Mouse (Mus musculus): ENCODE results near the gene Lrrc75a.

The Lrrc75a gene

DNA sequence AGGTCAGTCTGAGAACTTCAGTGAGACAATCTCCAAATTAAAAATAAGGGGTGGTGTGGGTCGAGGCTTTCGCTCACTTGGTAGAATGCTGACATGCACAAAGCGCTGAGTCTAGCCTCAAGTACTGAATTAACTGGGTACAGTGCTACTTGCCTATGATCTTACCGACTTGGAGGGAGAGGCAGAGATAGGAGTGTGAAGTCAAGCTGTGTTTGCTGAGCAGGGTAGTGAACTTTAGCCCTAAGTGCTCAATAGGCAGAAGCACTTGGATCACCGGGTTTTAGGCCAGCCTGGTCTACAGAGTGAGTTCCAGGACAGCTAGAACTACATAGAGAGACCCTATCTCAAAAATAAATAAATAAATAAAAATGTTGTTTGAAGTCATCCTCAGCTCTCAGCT is 91.1 kb downstream of the Lrrc75a start:
- DNase-seq (ENCODE audit: low read depth, low spot score), result no peak

DNA sequence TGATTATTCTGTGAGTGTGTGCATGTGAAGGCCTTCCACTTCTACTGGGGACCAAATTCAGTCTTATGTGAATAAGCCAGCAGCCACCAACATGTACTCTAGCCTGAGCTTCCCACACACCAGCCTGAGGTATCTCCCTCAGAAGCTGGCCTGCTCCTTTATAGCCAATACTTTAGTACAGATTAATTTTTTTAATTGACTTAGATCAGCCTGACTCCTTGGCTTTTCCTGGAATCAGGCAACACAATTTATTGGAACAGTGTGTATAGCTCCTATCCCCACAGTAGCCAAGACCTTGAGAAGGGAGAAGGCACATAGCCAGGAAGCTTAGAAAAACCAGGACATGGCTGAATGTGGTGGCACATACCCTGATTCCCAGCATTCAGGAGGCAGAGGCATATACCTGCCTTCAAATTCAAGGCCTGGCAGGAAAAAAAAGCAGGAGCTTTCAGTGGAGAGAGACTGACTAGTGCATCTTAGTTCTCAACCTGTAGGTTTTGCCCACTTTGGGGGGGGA is 92.4 kb downstream of the Lrrc75a start:
- no peak for DNase-seq (ENCODE audit: low read depth, low spot score)

- peak; percentile 32 for DNase-seq (ENCODE audit: low read depth, low spot score)
Observed at GRCm38 (mm10) chr11:62554934-62555517, 93.3 kb downstream of the Lrrc75a start.
